In the genomic region with DNA sequence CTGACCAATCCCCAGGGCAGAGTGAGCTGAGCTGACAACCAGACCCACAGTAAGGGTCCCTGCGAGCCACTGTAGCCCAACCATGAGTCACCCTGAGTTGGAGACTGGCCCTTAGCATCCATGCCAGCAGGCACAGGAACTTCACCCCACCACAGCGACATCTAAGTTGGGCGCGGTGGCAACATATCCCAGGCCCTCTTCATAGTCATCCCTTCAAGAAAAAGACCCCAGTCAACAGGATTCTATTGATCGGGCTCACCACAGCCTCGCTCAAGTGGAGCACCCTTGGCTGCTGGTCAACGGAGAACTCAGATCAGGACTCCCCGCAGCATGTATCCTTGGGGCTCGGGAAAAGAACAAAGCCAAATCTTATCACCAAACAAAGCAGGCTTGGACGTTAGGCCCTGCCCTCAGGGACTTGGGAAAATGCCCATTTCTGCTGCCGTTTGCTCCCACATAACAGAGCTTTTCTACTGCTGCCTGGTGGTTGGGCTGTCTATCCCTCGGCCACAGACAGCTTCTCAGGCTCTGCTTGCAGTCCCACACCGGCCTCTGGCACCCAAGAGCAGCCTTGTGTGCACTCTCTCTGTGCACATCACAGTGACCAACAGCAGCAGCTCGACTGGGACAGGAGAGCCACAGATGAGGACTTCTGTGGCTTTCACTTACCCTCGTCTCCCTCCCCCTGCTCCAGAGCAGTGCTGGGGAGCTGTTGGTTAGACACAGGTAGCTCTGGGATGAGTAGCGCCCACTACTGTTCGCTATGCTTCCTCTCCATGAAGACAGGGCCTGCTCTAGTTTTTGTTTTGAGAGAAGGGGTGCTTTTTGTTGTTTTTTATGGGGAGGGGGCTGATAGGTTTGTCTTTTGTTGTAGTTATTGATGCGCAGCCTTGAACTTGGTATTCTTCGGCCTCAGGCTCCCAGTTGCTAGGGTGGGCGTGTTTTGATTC, we compare ENCODE assay signal across 10 mouse cellular contexts. TPM values are rescaled to one million over a fixed set of nuclear protein-coding genes. Genes with fewer than 3 reads are reported as not detected.
A peak's percentile ranks its signal among the peaks of the same experiment; 100 is the strongest.
DNase-seq lines count a peak whose midpoint lies in the region; ATAC-seq and TF ChIP-seq lines count a peak whose summit lies in the region.
"Had no signal": no experiment of that assay in that cellular context is flagged by ENCODE, and none has a peak within 500 bp of the region (broad histone marks: within the 10 kb centered on the region; RNA-seq: fewer than 3 reads in every experiment).

No protein-coding gene starts in this region.

- no peak for TF ChIP-seq POLR2A in MEL (IDR thresholded peaks at IDR 0.05; ENCODE audit: control insufficient read depth in 1 of 2, insufficient read depth in 1 of 2, low read depth in 1 of 2, low read length in 2 of 2, poor library complexity in 1 of 2)

- H3K4me1 ChIP-seq in liver, postnatal 0 days (ENCODE audit: insufficient read depth) = no peaks in the 10 kb centered on the region
- H3K4me1 ChIP-seq in liver, embryonic 12.5 days = no peaks in the 10 kb centered on the region
- H3K4me1 ChIP-seq in MEL (ENCODE audit: control insufficient read depth in 1 of 2, insufficient read depth in 2 of 2, low read length in 2 of 2) = no peaks in the 10 kb centered on the region
- H3K4me1 ChIP-seq in forebrain, embryonic 10.5 days = peaks cover 14% of the 10 kb centered on the region
- H3K4me1 ChIP-seq: hindbrain, embryonic 15.5 days had no signal

- no peak for TF ChIP-seq RAD21 in MEL (IDR thresholded peaks at IDR 0.05; ENCODE audit: low read depth, low read length)

- DNase-seq in gastrocnemius, adult 2 months = peak; percentile 28
- DNase-seq in gastrocnemius, postnatal 10 days = no peak
- DNase-seq in liver, postnatal 0 days = no peak
- peak; percentile 24 for DNase-seq in MEL (ENCODE audit: low read depth, low spot score)
- peak; percentile 19 for DNase-seq in lung, postnatal 36 days
- no peak for DNase-seq in adipocyte (ENCODE audit: low spot score)
- DNase-seq in forebrain, embryonic 10.5 days (ENCODE audit: extremely low spot score, low spot score) = no peak
- DNase-seq: thymus, adult 2 months had no signal

- no peak overlapping the region for H3K4me3 ChIP-seq in gastrocnemius, adult 2 months
- H3K4me3 ChIP-seq in liver, postnatal 0 days (ENCODE audit: low read depth, low read length) = no peak overlapping the region
- H3K4me3 ChIP-seq in liver, embryonic 12.5 days = no peak overlapping the region
- no peak overlapping the region for H3K4me3 ChIP-seq in MEL (ENCODE audit: control insufficient read depth in 1 of 2, insufficient read depth in 1 of 2, low read depth in 2 of 2, low read length in 2 of 2)
- H3K4me3 ChIP-seq in forebrain, embryonic 10.5 days = no peak overlapping the region
- H3K4me3 ChIP-seq: hindbrain, embryonic 15.5 days had no signal

- no peak for TF ChIP-seq CTCF in gastrocnemius, adult 2 months (IDR thresholded peaks at IDR 0.05)
- 0 out of 2 replicates have a peak, but pooled peaks have one; percentile 6 for TF ChIP-seq CTCF in liver, postnatal 0 days (IDR thresholded peaks at IDR 0.05; ENCODE audit: low read depth)
- TF ChIP-seq CTCF in MEL (IDR thresholded peaks at IDR 0.05 in 2 of 3, conservative IDR thresholded peaks at IDR 0.05 in 1 of 3; ENCODE audit: control insufficient read depth in 1 of 3, insufficient read depth in 1 of 3, low read depth in 2 of 3, low read length in 3 of 3, poor library complexity in 1 of 3, severe bottlenecking in 1 of 3) = peak in 2 of 3 experiments; percentile 27 to 36; a peak in 3 of 6 replicates

- no peak for ATAC-seq in liver, postnatal 0 days
- ATAC-seq in liver, embryonic 12.5 days = no peak

- intact Hi-C loops in gastrocnemius, adult 2 months (cut with DNase I) = no loop called here

- H3K9me3 ChIP-seq in liver, postnatal 0 days (ENCODE audit: low read length) = no peaks in the 10 kb centered on the region
- H3K9me3 ChIP-seq in liver, embryonic 12.5 days (replicated peaks) = no peaks in the 10 kb centered on the region
- no peaks in the 10 kb centered on the region for H3K9me3 ChIP-seq in MEL (replicated peaks; ENCODE audit: insufficient read depth, low read length)
- no peaks in the 10 kb centered on the region for H3K9me3 ChIP-seq in forebrain, embryonic 10.5 days
- H3K9me3 ChIP-seq: hindbrain, embryonic 15.5 days had no signal

- no peak for TF ChIP-seq EP300 in liver, postnatal 0 days (IDR thresholded peaks at IDR 0.05; ENCODE audit: low read depth)
- TF ChIP-seq EP300 in MEL (IDR thresholded peaks at IDR 0.05; ENCODE audit: low read depth in 1 of 2, low read length in 2 of 2) = no peak

- no peak overlapping the region for H3K9ac ChIP-seq in liver, postnatal 0 days (replicated peaks)
- no peak overlapping the region for H3K9ac ChIP-seq in liver, embryonic 12.5 days
- no peak overlapping the region for H3K9ac ChIP-seq in MEL (ENCODE audit: control insufficient read depth, low read depth, low read length, poor library complexity, severe bottlenecking)
- H3K9ac ChIP-seq: hindbrain, embryonic 15.5 days had no signal

- no peaks in the 10 kb centered on the region for H3K79me2 ChIP-seq in MEL (ENCODE audit: control insufficient read depth, insufficient read depth, low read length, poor library complexity)

- no peak overlapping the region for H3K27ac ChIP-seq in gastrocnemius, adult 2 months
- no peak overlapping the region for H3K27ac ChIP-seq in liver, postnatal 0 days (ENCODE audit: low read depth)
- no peak overlapping the region for H3K27ac ChIP-seq in liver, embryonic 12.5 days
- no peak overlapping the region for H3K27ac ChIP-seq in MEL (ENCODE audit: control insufficient read depth, low read depth, low read length)
- no peak overlapping the region for H3K27ac ChIP-seq in forebrain, embryonic 10.5 days
- H3K27ac ChIP-seq: hindbrain, embryonic 15.5 days had no signal

- no peak overlapping the region for H3K4me2 ChIP-seq in liver, postnatal 0 days (ENCODE audit: low read depth, low read length)
- no peak overlapping the region for H3K4me2 ChIP-seq in liver, embryonic 12.5 days
- H3K4me2 ChIP-seq: hindbrain, embryonic 15.5 days had no signal

- no peaks in the 10 kb centered on the region for H3K36me3 ChIP-seq in liver, postnatal 0 days (replicated peaks; ENCODE audit: insufficient read depth, low read length)
- H3K36me3 ChIP-seq in liver, embryonic 12.5 days = no peaks in the 10 kb centered on the region
- no peaks in the 10 kb centered on the region for H3K36me3 ChIP-seq in MEL (ENCODE audit: control insufficient read depth in 1 of 2, insufficient read depth in 2 of 2, low read length in 2 of 2)
- no peaks in the 10 kb centered on the region for H3K36me3 ChIP-seq in forebrain, embryonic 10.5 days (replicated peaks)
- H3K36me3 ChIP-seq: hindbrain, embryonic 15.5 days had no signal

- 71% methylated on average over 20 of the region's 20 CpGs for WGBS in liver, postnatal 0 days (ENCODE audit: insufficient replicate concordance)
- 61% methylated on average over 20 of the region's 20 CpGs for WGBS in liver, embryonic 12.5 days (ENCODE audit: insufficient replicate concordance)
- WGBS in forebrain, embryonic 10.5 days = 70% methylated on average over 20 of the region's 20 CpGs

- H3K27me3 ChIP-seq in liver, postnatal 0 days (ENCODE audit: insufficient read depth, low read length) = no peaks in the 10 kb centered on the region
- no peaks in the 10 kb centered on the region; the same call in 1 of the 2 replicates for H3K27me3 ChIP-seq in liver, embryonic 12.5 days (replicated peaks)
- H3K27me3 ChIP-seq in MEL (ENCODE audit: control insufficient read depth in 1 of 2, insufficient read depth in 2 of 2, low read length in 2 of 2) = peaks cover 3 to 4% of the 10 kb centered on the region in 2 experiments
- 0 out of 2 replicates have a peak, but pooled peaks cover 5% of the 10 kb centered on the region for H3K27me3 ChIP-seq in forebrain, embryonic 10.5 days (ENCODE audit: poor library complexity, severe bottlenecking)
- H3K27me3 ChIP-seq: hindbrain, embryonic 15.5 days had no signal

TF ChIP-seq in MEL, 35 proteins besides CTCF, POLR2A, EP300 and RAD21:
- TF ChIP-seq MAX (IDR thresholded peaks at IDR 0.05; ENCODE audit: low read length) (no peak), POLR2AphosphoS5 (IDR thresholded peaks at IDR 0.05; ENCODE audit: borderline replicate concordance, low read depth, low read length) (no peak), SMC3 (IDR thresholded peaks at IDR 0.05; ENCODE audit: low read depth, low read length) (0 out of 2 replicates have a peak, but pooled peaks have one; percentile 12)

RNA-seq across cellular contexts. Expression of gene Rab7b, which starts 26.2 kb away (rescaled TPM):
- total RNA-seq in gastrocnemius, adult 2 months (2021) = 1 to 10 TPM; 2.3 to 2.8 TPM
- 1 to 10 TPM; 6.3 to 9.2 TPM for total RNA-seq in gastrocnemius, postnatal 10 days (2021)
- polyA plus RNA-seq in liver, postnatal 0 days (2015; fragmentation: Nextera tagmentation; extraction: Ambion mirVana) = 2.3 and 2.4 TPM in 2 replicates
- polyA plus RNA-seq in liver, embryonic 12.5 days (2016; fragmentation: Nextera tagmentation; extraction: Ambion mirVana) = 0.69 and 0.79 TPM in 2 replicates
- total RNA-seq in MEL (2012; rRNA removed) = 0.23 TPM in 1 of 2 replicates, not detected in the other
- under 1 TPM in 1 of 2 experiments, not detected in 1; 0.21 TPM for polyA plus RNA-seq in MEL (2012; ENCODE audit: insufficient read depth in 1 of 2, insufficient read length in 2 of 2, low read depth in 1 of 2, low replicate concordance in 2 of 2, missing spikeins in 1 of 2)
- 0.27 and 0.60 TPM in 2 replicates for polyA plus RNA-seq in forebrain, embryonic 10.5 days (2016; fragmentation: Nextera tagmentation; extraction: Ambion mirVana)

RNA-seq across cellular contexts. Expression of gene Slc26a9, which starts 29.2 kb away (rescaled TPM):
- not detected for total RNA-seq in gastrocnemius, adult 2 months (2021)
- not detected for total RNA-seq in gastrocnemius, postnatal 10 days (2021)
- not detected in 2 replicates for polyA plus RNA-seq in liver, postnatal 0 days (2015; fragmentation: Nextera tagmentation; extraction: Ambion mirVana)
- not detected in 2 replicates for polyA plus RNA-seq in liver, embryonic 12.5 days (2016; fragmentation: Nextera tagmentation; extraction: Ambion mirVana)
- total RNA-seq in MEL (2012; rRNA removed) = not detected in 2 replicates
- polyA plus RNA-seq in MEL (2012; ENCODE audit: insufficient read depth in 1 of 2, insufficient read length in 2 of 2, low read depth in 1 of 2, low replicate concordance in 2 of 2, missing spikeins in 1 of 2) = under 1 TPM in 1 of 2 experiments, not detected in 1; 0.04 TPM
- polyA plus RNA-seq in forebrain, embryonic 10.5 days (2016; fragmentation: Nextera tagmentation; extraction: Ambion mirVana) = not detected in 2 replicates

Comparison
In these comparisons a context has a peak if more than half of its experiments do, and no peak if none do; other contexts are left out.
1. DNase-seq: peak in gastrocnemius, adult 2 months (single experiment), MEL (single experiment) and lung, postnatal 36 days (single experiment); none in gastrocnemius, postnatal 10 days (single experiment), liver, postnatal 0 days (single experiment), adipocyte (single experiment) and forebrain, embryonic 10.5 days (single experiment).